ENCODE assay signal across 27 mouse cellular contexts in genomic region chr10:75108092-75108491, GRCm38 (mm10).
"Had no signal": no experiment of that assay in that cellular context is flagged by ENCODE, and none has a peak within 500 bp of the region (broad histone marks: within the 10 kb centered on the region; RNA-seq: fewer than 3 reads in every experiment).

No protein-coding gene starts in this region.

- H3K9ac ChIP-seq: limb, embryonic 12.5 days; limb, embryonic 13.5 days; limb, embryonic 15.5 days; liver, embryonic 12.5 days; liver, embryonic 13.5 days; liver, embryonic 14.5 days; liver, embryonic 15.5 days; liver, postnatal 0 days; lung, embryonic 14.5 days; lung, embryonic 15.5 days; midbrain, embryonic 12.5 days; midbrain, embryonic 13.5 days; midbrain, embryonic 15.5 days; neural tube, embryonic 12.5 days had no signal

- DNase-seq: left cerebral cortex, postnatal 4 days; liver, embryonic 13.5 days; liver, postnatal 0 days; lung, adult 18-20 months; lung, adult 2 months; lung, embryonic 14.5 days; lung, postnatal 10 days; lung, postnatal 14 days; lung, postnatal 36 days; lung, postnatal 4 days; midbrain, embryonic 14.5 days had no signal

- H3K36me3 ChIP-seq: limb, embryonic 10.5 days; limb, embryonic 12.5 days; limb, embryonic 13.5 days; limb, embryonic 15.5 days; liver, embryonic 12.5 days; liver, embryonic 13.5 days; liver, embryonic 15.5 days; lung, embryonic 15.5 days; midbrain, embryonic 10.5 days; midbrain, embryonic 12.5 days; midbrain, embryonic 13.5 days; midbrain, embryonic 15.5 days; neural tube, embryonic 12.5 days had no signal

- H3K27ac ChIP-seq: limb, embryonic 10.5 days; limb, embryonic 13.5 days; liver, embryonic 13.5 days; liver, embryonic 14.5 days; liver, embryonic 15.5 days; lung, embryonic 15.5 days; macrophage; neural tube, embryonic 12.5 days had no signal

- H3K27me3 ChIP-seq: limb, embryonic 12.5 days; limb, embryonic 13.5 days; limb, embryonic 15.5 days; liver, embryonic 12.5 days; liver, embryonic 13.5 days; liver, embryonic 15.5 days; lung, embryonic 15.5 days; megakaryocyte, embryonic 14.5 days; midbrain, embryonic 12.5 days; midbrain, embryonic 13.5 days; midbrain, embryonic 15.5 days; neural tube, embryonic 12.5 days had no signal

- H3K4me3 ChIP-seq: limb, embryonic 10.5 days; limb, embryonic 12.5 days; limb, embryonic 13.5 days; limb, embryonic 15.5 days; liver, embryonic 12.5 days; liver, embryonic 13.5 days; liver, embryonic 15.5 days; lung, embryonic 15.5 days; midbrain, embryonic 10.5 days; midbrain, embryonic 12.5 days; midbrain, embryonic 13.5 days; midbrain, embryonic 15.5 days; myocyte; neural tube, embryonic 12.5 days had no signal
